Mouse (Mus musculus): ENCODE measurements at regions not wholly inside any gene's neighbourhood (a gene's known extent, or its start where the extent isn't known, plus 50 kb on each side); places are given as distances from the start of the nearest gene placed in this dataset.

- WGBS, result 79% methylated on average over 5 of the region's 5 CpGs
- Histone ChIP-seq H3K27me3 (replicated peaks; ENCODE audit: insufficient read depth, low read length) (no peaks in the 10 kb centered on the region), H3K4me2 (replicated peaks; ENCODE audit: low read depth, low read length) (no peak overlapping the region), H3K9me3 (ENCODE audit: low read length) (no peaks in the 10 kb centered on the region), H3K36me3 (ENCODE audit: insufficient read depth, low read length) (no peaks in the 10 kb centered on the region), H3K27ac (ENCODE audit: low read length) (no peak overlapping the region), H3K4me3 (ENCODE audit: low read depth, low read length) (no peak overlapping the region), H3K4me1 (ENCODE audit: insufficient read depth, low read depth, low read length) (no peaks in the 10 kb centered on the region), H3K9ac (replicated peaks; ENCODE audit: low read depth) (no peak overlapping the region)
- TF ChIP-seq EP300 (IDR thresholded peaks at IDR 0.05) (no peak), CTCF (IDR thresholded peaks at IDR 0.05) (no peak)
- DNase-seq (ENCODE audit: low spot score), result no peak
- ATAC-seq, result no peak
Measured at GRCm38 (mm10) chr15:21836110-21836509, 712.7 kb upstream of the Cdh18 start.

GRCm38 (mm10) chr15:21858540-21858939, 690.3 kb upstream of the Cdh18 start:
- H3K9ac ChIP-seq (replicated peaks; ENCODE audit: low read depth), result no peak overlapping the region
- TF ChIP-seq EP300 (IDR thresholded peaks at IDR 0.05), result no peak
- TF ChIP-seq CTCF (IDR thresholded peaks at IDR 0.05), result no peak
- 84% methylated on average over 7 of the region's 7 CpGs for WGBS
- H3K9me3 ChIP-seq (ENCODE audit: low read length), result no peaks in the 10 kb centered on the region
- no peaks in the 10 kb centered on the region for H3K27me3 ChIP-seq (replicated peaks; ENCODE audit: insufficient read depth, low read length)
- ATAC-seq (no peak), DNase-seq (ENCODE audit: low spot score) (no peak)
- H3K4me1 ChIP-seq (ENCODE audit: insufficient read depth, low read depth, low read length), result no peaks in the 10 kb centered on the region
- H3K36me3 ChIP-seq (ENCODE audit: insufficient read depth, low read length), result no peaks in the 10 kb centered on the region
- H3K4me2 ChIP-seq (replicated peaks; ENCODE audit: low read depth, low read length), result no peak overlapping the region
- no peak overlapping the region for H3K27ac ChIP-seq (ENCODE audit: low read length)
- no peak overlapping the region for H3K4me3 ChIP-seq (ENCODE audit: low read depth, low read length)

GRCm38 (mm10) chr15:21885181-21885580, 663.6 kb upstream of the Cdh18 start:
- no peaks in the 10 kb centered on the region for H3K9me3 ChIP-seq (ENCODE audit: low read length)
- H3K4me2 ChIP-seq (replicated peaks; ENCODE audit: low read depth, low read length), result no peak overlapping the region
- no peak for DNase-seq (ENCODE audit: low spot score)
- no peak for ATAC-seq
- H3K27me3 ChIP-seq (replicated peaks; ENCODE audit: insufficient read depth, low read length), result no peaks in the 10 kb centered on the region
- TF ChIP-seq EP300 (IDR thresholded peaks at IDR 0.05) (no peak), CTCF (IDR thresholded peaks at IDR 0.05) (peak; percentile 69)
- no peaks in the 10 kb centered on the region for H3K36me3 ChIP-seq (ENCODE audit: insufficient read depth, low read length)
- H3K9ac ChIP-seq (replicated peaks; ENCODE audit: low read depth), result no peak overlapping the region
- H3K27ac ChIP-seq (ENCODE audit: low read length), result no peak overlapping the region
- H3K4me3 ChIP-seq (ENCODE audit: low read depth, low read length), result no peak overlapping the region
- 22% methylated on average over 2 of the region's 2 CpGs for WGBS
- no peaks in the 10 kb centered on the region for H3K4me1 ChIP-seq (ENCODE audit: insufficient read depth, low read depth, low read length)
